Mouse (Mus musculus): Measurements from ENCODE around the gene Cenpu. TPM values are rescaled to one million over a fixed set of nuclear protein-coding genes. Genes with fewer than 3 reads are reported as not detected.
A peak's percentile ranks its signal among the peaks of the same experiment; 100 is the strongest.

The Cenpu gene
- total RNA-seq (2021) = 1 to 10 TPM in 1 of 2 experiments, under 1 TPM in 1; 0.55 to 1.1 TPM
- long read RNA-seq, experiment 1, partial matches to known transcripts = 0 of 3 reads
- long read RNA-seq, experiment 1, other reads (novel, unspliced or antisense) = 1 of 3 reads
- long read RNA-seq, experiment 2 = 0 reads

GRCm38 (mm10) chr8:46551615-46552440 lies at the start of gene Cenpu:
Gene Cenpu (plus strand): TSS chr8:46552028.
- peak; percentile 100 for DNase-seq
- intact Hi-C loops (cut with DNase I; ENCODE audit: low total_unique reads) = no loop called here

- no peak for DNase-seq
- intact Hi-C loops (cut with DNase I; ENCODE audit: low total_unique reads) = no loop called here
Observed at GRCm38 (mm10) chr8:46502333-46503071, 49.3 kb upstream of the Cenpu start.

- DNase-seq = no peak
- intact Hi-C loops (cut with DNase I; ENCODE audit: low total_unique reads) = no loop called here
Observed at GRCm38 (mm10) chr8:46503072-46503695, 48.6 kb upstream of the Cenpu start.

- no peak for DNase-seq
- intact Hi-C loops (cut with DNase I; ENCODE audit: low total_unique reads) = no loop called here
Observed at GRCm38 (mm10) chr8:46504196-46504595, 47.6 kb upstream of the Cenpu start.

- intact Hi-C loops (cut with DNase I; ENCODE audit: low total_unique reads) = no loop called here
- peak; percentile 25 for DNase-seq
Observed at GRCm38 (mm10) chr8:46508488-46509395, 43.1 kb upstream of the Cenpu start.

GRCm38 (mm10) chr8:46509474-46509873 lies 42.4 kb upstream of the Cenpu start:
- intact Hi-C loops (cut with DNase I; ENCODE audit: low total_unique reads) = no loop called here
- DNase-seq = no peak

- intact Hi-C loops (cut with DNase I; ENCODE audit: low total_unique reads) = no loop called here
- no peak for DNase-seq
Observed at GRCm38 (mm10) chr8:46511336-46511735, 40.5 kb upstream of the Cenpu start.

GRCm38 (mm10) chr8:46512538-46512937 lies 39.3 kb upstream of the Cenpu start:
- peak; percentile 39 for DNase-seq
- intact Hi-C loops (cut with DNase I; ENCODE audit: low total_unique reads) = no loop called here

GRCm38 (mm10) chr8:46514027-46514426 lies 37.8 kb upstream of the Cenpu start:
- no peak for DNase-seq
- intact Hi-C loops (cut with DNase I; ENCODE audit: low total_unique reads) = no loop called here

- intact Hi-C loops (cut with DNase I; ENCODE audit: low total_unique reads) = no loop called here
- no peak for DNase-seq
Observed at GRCm38 (mm10) chr8:46520667-46521066, 31.2 kb upstream of the Cenpu start.

- intact Hi-C loops (cut with DNase I; ENCODE audit: low total_unique reads) = no loop called here
- DNase-seq = no peak
Observed at GRCm38 (mm10) chr8:46526098-46526497, 25.7 kb upstream of the Cenpu start.

GRCm38 (mm10) chr8:46526821-46527220 lies 25.0 kb upstream of the Cenpu start:
- no peak for DNase-seq
- intact Hi-C loops (cut with DNase I; ENCODE audit: low total_unique reads) = no loop called here

- intact Hi-C loops (cut with DNase I; ENCODE audit: low total_unique reads) = no loop called here
Observed at GRCm38 (mm10) chr8:46529508-46529907, 22.3 kb upstream of the Cenpu start.

GRCm38 (mm10) chr8:46530541-46530940 lies 21.3 kb upstream of the Cenpu start:
- DNase-seq = no peak
- intact Hi-C loops (cut with DNase I; ENCODE audit: low total_unique reads) = no loop called here

More at GRCm38 (mm10) chr8:46529508-46529907, 22.3 kb upstream of the Cenpu start:
- no peak for DNase-seq

- intact Hi-C loops (cut with DNase I; ENCODE audit: low total_unique reads) = no loop called here
- DNase-seq = no peak
Observed at GRCm38 (mm10) chr8:46533926-46534325, 17.9 kb upstream of the Cenpu start.

- intact Hi-C loops (cut with DNase I; ENCODE audit: low total_unique reads) = loop anchor here (10.0 kb wide), 2 partner anchors 65 to 355 kb away; partner anchors contain the start of gene Acsl1
- peak; percentile 87 for DNase-seq
Observed at GRCm38 (mm10) chr8:46539701-46540100, 12.1 kb upstream of the Cenpu start.

- DNase-seq = no peak
- intact Hi-C loops (cut with DNase I; ENCODE audit: low total_unique reads) = loop anchor here (10.0 kb wide), 2 partner anchors 68 to 358 kb away; partner anchors contain the start of gene Acsl1
Observed at GRCm38 (mm10) chr8:46543191-46543590, 8.6 kb upstream of the Cenpu start.

- no peak for DNase-seq
- intact Hi-C loops (cut with DNase I; ENCODE audit: low total_unique reads) = loop anchor here (10.0 kb wide), 2 partner anchors 69 to 359 kb away; partner anchors contain the start of gene Acsl1
Observed at GRCm38 (mm10) chr8:46543662-46544061, 8.2 kb upstream of the Cenpu start.

GRCm38 (mm10) chr8:46545854-46546253 lies 6.0 kb upstream of the Cenpu start:
- DNase-seq = no peak
- intact Hi-C loops (cut with DNase I; ENCODE audit: low total_unique reads) = loop anchor here (2.0 to 10.0 kb wide), 3 partner anchors 71 to 361 kb away; partner anchors contain the start of gene Acsl1
